Mouse (Mus musculus): ENCODE data around the gene Gm3893.
"Not testable (repeated sequence)": the region's sequence is repeated elsewhere in the genome, so short reads cannot be mapped to it uniquely, and the experiment has no call there.

Gm3893 gene

DNA sequence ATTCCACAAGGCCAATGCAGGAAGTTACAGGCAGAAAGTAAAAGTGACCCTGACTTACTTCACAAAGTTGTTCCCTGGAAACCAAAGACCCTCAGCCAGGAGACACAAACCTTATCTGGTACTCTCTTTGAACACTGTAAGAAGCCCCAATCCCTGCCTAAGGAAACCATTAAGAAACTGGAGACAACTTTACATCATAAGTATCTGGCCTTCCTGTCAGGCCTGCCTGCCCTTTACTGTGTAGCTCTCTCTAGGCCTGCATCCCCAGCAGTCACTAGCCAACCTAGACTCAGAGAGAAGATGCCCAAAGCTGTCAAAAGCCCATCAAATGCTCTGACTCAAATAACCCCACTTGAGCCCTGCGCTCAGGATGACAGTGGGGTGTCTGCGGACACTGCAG lies at the start of gene Gm3893:
TSS of gene Gm3893 (plus strand) at position 301 of the 400 bp plus-strand sequence.
- DNase-seq (ENCODE audit: low spot score) = not testable (repeated sequence)

GRCm38 (mm10) chr4:42114517-42114916 lies 23.5 kb downstream of the Gm3893 start, which contains the start of gene Gm13304:
Gene Gm13304, plus strand, starts transcription at chr4:42114817.
- not testable (repeated sequence) for DNase-seq (ENCODE audit: low spot score)

Data from adipocyte (in vitro differentiated cells).